Mouse (Mus musculus): ENCODE measurements around the gene Chit1.

DNA sequence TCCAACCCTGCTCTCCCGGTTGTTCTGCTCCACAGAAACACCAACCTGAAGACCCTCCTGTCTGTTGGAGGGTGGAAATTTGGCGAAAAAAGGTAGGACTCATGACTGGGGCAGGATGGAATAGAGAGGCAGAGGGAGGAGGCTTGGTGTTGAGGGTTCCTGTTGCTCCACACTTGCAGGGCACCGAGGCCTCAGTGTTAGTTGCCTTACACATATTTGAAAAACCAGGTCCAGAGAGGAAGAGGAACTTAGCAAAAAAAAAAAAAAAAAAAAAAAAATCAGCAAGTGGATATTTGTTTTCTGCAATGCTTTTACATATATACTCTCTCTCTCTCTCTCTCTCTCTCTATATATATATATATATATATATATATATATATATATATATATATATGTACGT, 73.0 kb downstream of the Chit1 start:
- TF ChIP-seq GATA1 (IDR thresholded peaks at IDR 0.05; ENCODE audit: borderline replicate concordance, low read length) (no peak), FLI1 (IDR thresholded peaks at IDR 0.05; ENCODE audit: low read length) (no peak)
